Mouse (Mus musculus): ENCODE data around the gene Utp11. TPM values are rescaled to one million over a fixed set of nuclear protein-coding genes. Genes with fewer than 3 reads are reported as not detected.

The Utp11 gene
- polyA plus RNA-seq, 2 experiments = 52.0 to 59.4 TPM

DNA sequence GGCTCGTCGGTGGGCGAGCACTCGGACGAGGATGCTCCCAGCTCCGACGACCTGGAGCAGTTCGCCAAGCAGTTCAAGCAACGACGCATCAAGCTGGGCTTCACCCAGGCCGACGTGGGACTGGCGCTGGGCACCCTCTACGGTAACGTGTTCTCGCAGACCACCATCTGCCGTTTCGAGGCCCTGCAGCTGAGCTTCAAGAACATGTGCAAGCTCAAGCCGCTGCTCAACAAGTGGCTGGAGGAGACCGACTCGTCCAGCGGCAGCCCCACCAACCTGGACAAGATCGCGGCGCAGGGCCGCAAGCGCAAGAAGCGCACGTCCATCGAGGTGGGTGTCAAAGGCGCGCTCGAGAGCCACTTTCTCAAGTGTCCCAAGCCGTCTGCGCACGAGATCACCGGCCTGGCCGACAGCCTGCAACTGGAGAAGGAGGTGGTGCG is 35.0 kb downstream of the Utp11 start:
- Histone ChIP-seq H3K9ac (ENCODE audit: low read depth, low read length, severe bottlenecking) (no peak overlapping the region), H3K4me1 (ENCODE audit: control insufficient read depth, insufficient read depth, low read length) (peaks cover 3% of the 10 kb centered on the region; the same call in 1 of the 2 replicates), H3K36me3 (ENCODE audit: control insufficient read depth, insufficient read depth, low read length) (no peaks in the 10 kb centered on the region), H3K9me3 (ENCODE audit: control insufficient read depth, low read length) (no peaks in the 10 kb centered on the region), H3K27ac (replicated peaks; ENCODE audit: low read depth, low read length) (no peak overlapping the region), H3K27me3 (ENCODE audit: control insufficient read depth, insufficient read depth, low read length) (peaks cover 75% of the 10 kb centered on the region), H3K4me3 (replicated peaks; ENCODE audit: low read length) (peak overlapping the region; percentile 58), H3K4me2 (replicated peaks; ENCODE audit: low read depth, low read length, severe bottlenecking) (peak overlapping the region; percentile 98)
- DNase-seq (ENCODE audit: low spot score) (no peak), ATAC-seq (ENCODE audit: low FRiP score, low read depth) (no peak)
- no peak for TF ChIP-seq POLR2A (IDR thresholded peaks at IDR 0.05; ENCODE audit: borderline replicate concordance, extremely low read depth, insufficient read depth, insufficient read length)
- 2% methylated on average over 38 of the region's 39 CpGs for WGBS

DNA sequence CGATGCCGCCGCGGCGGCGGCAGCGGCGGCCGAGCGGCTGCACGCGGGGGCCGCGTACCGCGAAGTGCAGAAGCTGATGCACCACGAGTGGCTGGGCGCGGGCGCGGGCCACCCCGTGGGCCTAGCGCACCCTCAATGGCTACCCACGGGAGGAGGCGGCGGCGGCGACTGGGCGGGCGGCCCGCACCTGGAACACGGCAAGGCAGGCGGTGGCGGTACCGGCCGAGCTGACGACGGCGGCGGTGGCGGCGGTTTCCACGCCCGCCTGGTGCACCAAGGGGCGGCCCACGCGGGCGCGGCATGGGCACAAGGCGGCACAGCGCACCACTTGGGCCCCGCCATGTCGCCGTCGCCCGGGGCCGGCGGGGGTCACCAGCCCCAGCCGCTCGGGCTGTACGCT is 35.6 kb downstream of the Utp11 start:
- peak overlapping the region; percentile 21; the same call in 1 of the 2 replicates for H3K9ac ChIP-seq (ENCODE audit: low read depth, low read length, severe bottlenecking)

DNA sequence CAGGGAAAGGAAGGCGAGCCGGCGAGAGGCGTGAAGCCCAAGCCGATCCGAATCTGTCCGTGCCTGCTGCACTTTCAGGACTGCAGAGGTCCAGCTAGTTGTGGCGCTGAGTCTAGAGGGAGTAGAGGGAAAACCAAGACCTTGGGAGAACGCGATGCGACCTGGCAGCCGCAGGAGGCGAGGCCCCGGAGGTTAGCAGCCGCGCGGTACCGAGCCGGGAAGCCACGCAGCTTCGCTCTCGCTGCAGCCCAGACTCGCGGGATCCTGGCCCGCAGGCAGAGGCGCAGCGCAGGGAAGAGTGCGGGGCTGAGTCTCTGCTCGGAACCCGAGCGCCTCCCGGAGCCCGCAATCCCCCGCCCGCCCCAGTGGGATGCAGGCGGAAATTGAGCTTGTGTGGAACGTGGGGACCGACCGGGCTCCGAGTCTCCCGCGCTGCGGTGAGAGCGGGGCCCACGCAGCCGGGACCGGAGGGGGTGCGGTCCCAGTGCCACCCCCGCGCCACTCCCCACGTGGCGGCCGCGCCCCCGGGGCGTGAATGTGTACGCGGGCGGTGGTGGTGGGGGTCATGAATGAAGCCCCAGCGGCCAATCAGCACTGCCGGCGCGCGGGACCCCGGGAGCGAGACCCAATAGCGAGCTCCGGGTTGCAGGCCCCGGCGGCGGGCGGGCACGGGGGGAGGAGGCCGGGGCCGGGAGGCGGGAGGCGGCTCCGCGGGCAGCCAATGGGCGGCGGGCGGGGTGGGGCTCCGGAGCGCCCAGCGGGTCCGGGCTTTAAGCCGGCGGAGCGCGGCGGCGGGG is 36.3 kb downstream of the Utp11 start:
- peaks cover 3% of the 10 kb centered on the region; the same call in 1 of the 2 replicates for H3K4me1 ChIP-seq (ENCODE audit: control insufficient read depth, insufficient read depth, low read length)
- no peaks in the 10 kb centered on the region for H3K9me3 ChIP-seq (ENCODE audit: control insufficient read depth, low read length)
- DNase-seq (ENCODE audit: low spot score) = peak; percentile 85
- TF ChIP-seq POLR2A (IDR thresholded peaks at IDR 0.05; ENCODE audit: borderline replicate concordance, extremely low read depth, insufficient read depth, insufficient read length) = no peak
- under 1% methylated on average over 38 of the region's 92 CpGs for WGBS
- H3K4me3 ChIP-seq (replicated peaks; ENCODE audit: low read length) = peak overlapping the region; percentile 58
- peaks cover 64% of the 10 kb centered on the region for H3K27me3 ChIP-seq (ENCODE audit: control insufficient read depth, insufficient read depth, low read length)
- H3K4me2 ChIP-seq (replicated peaks; ENCODE audit: low read depth, low read length, severe bottlenecking) = peak overlapping the region; percentile 98
- H3K27ac ChIP-seq (replicated peaks; ENCODE audit: low read depth, low read length) = no peak overlapping the region
- peak overlapping the region; percentile 50 for H3K9ac ChIP-seq (ENCODE audit: low read depth, low read length, severe bottlenecking)
- no peaks in the 10 kb centered on the region for H3K36me3 ChIP-seq (ENCODE audit: control insufficient read depth, insufficient read depth, low read length)
- ATAC-seq (ENCODE audit: low FRiP score, low read depth) = peak; percentile 95

More for the DNA sequence above, 35.6 kb downstream of the Utp11 start:
- no peak for ATAC-seq (ENCODE audit: low FRiP score, low read depth)
- DNase-seq (ENCODE audit: low spot score) = no peak
- no peaks in the 10 kb centered on the region for H3K36me3 ChIP-seq (ENCODE audit: control insufficient read depth, insufficient read depth, low read length)
- no peak overlapping the region for H3K27ac ChIP-seq (replicated peaks; ENCODE audit: low read depth, low read length)
- H3K9me3 ChIP-seq (ENCODE audit: control insufficient read depth, low read length) = no peaks in the 10 kb centered on the region
- H3K27me3 ChIP-seq (ENCODE audit: control insufficient read depth, insufficient read depth, low read length) = peaks cover 71% of the 10 kb centered on the region
- under 1% methylated on average over 29 of the region's 61 CpGs for WGBS
- H3K4me3 ChIP-seq (replicated peaks; ENCODE audit: low read length) = peak overlapping the region; percentile 58
- peaks cover 3% of the 10 kb centered on the region; the same call in 1 of the 2 replicates for H3K4me1 ChIP-seq (ENCODE audit: control insufficient read depth, insufficient read depth, low read length)
- H3K4me2 ChIP-seq (replicated peaks; ENCODE audit: low read depth, low read length, severe bottlenecking) = peak overlapping the region; percentile 98
- no peak for TF ChIP-seq POLR2A (IDR thresholded peaks at IDR 0.05; ENCODE audit: borderline replicate concordance, extremely low read depth, insufficient read depth, insufficient read length)

DNA sequence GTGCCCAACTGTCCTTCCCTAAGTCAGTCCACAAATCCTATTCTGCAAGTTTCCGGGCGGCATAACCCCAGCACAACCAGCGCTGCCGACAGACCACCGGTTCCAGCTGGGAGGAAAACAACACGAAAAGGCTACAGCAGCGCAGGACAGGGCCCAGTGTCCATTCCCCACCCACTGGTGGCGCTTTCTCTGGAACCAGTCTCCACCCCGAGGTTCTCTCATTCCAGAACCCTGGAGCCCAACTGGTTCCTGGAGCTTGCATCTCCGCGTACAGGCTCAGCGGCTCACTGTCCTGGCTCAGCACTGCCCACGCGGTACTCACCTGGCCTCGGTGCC is 36.9 kb downstream of the Utp11 start, which contains the start of gene Pou3f1:
Pou3f1 (plus strand) TSS at position 290 of the 336 bp plus-strand sequence.
- 3% methylated on average over 11 of the region's 15 CpGs for WGBS
- Histone ChIP-seq H3K27ac (replicated peaks; ENCODE audit: low read depth, low read length) (no peak within 1 kb of the TSS), H3K4me1 (ENCODE audit: control insufficient read depth, insufficient read depth, low read length) (peaks cover 3% of the 10 kb centered on the region; the same call in 1 of the 2 replicates), H3K36me3 (ENCODE audit: control insufficient read depth, insufficient read depth, low read length) (no peaks in the 10 kb centered on the region), H3K4me3 (replicated peaks; ENCODE audit: low read length) (peak within 1 kb of the TSS; percentile 58), H3K9ac (ENCODE audit: low read depth, low read length, severe bottlenecking) (peak within 1 kb of the TSS; percentile 50), H3K4me2 (replicated peaks; ENCODE audit: low read depth, low read length, severe bottlenecking) (peak within 1 kb of the TSS; percentile 98), H3K9me3 (ENCODE audit: control insufficient read depth, low read length) (no peaks in the 10 kb centered on the region), H3K27me3 (ENCODE audit: control insufficient read depth, insufficient read depth, low read length) (peaks cover 58% of the 10 kb centered on the region)
- TF ChIP-seq POLR2A (IDR thresholded peaks at IDR 0.05; ENCODE audit: borderline replicate concordance, extremely low read depth, insufficient read depth, insufficient read length) = no peak
- no peak for DNase-seq (ENCODE audit: low spot score)
- ATAC-seq (ENCODE audit: low FRiP score, low read depth) = no peak

DNA sequence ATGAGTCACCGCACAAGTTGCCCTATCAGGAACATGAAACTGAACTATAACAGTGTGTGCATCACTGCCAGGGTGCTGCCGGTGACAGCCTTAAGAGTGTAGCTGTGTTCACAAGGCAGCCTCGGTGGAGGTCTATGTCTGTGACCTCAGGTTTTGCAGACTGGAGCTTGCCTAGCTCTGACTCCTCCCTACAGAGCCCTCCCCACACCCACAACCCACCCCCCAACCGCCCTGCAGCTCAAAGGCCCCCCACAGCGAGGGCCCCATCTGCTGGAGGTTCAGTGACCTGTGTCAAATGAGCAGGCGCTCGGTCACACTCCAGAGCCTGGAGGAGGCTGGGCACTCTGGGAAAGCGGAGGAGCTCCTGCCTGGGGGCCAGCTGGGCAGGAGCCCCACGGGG is 40.5 kb downstream of the Utp11 start:
- 4% methylated on average over 9 of the region's 9 CpGs for WGBS
- ATAC-seq (ENCODE audit: low FRiP score, low read depth) (no peak), DNase-seq (ENCODE audit: low spot score) (no peak)
- Histone ChIP-seq H3K4me1 (ENCODE audit: control insufficient read depth, insufficient read depth, low read length) (peaks cover 3% of the 10 kb centered on the region; the same call in 1 of the 2 replicates), H3K36me3 (ENCODE audit: control insufficient read depth, insufficient read depth, low read length) (no peaks in the 10 kb centered on the region), H3K9me3 (ENCODE audit: control insufficient read depth, low read length) (no peaks in the 10 kb centered on the region), H3K27me3 (ENCODE audit: control insufficient read depth, insufficient read depth, low read length) (peaks cover 37% of the 10 kb centered on the region), H3K4me2 (replicated peaks; ENCODE audit: low read depth, low read length, severe bottlenecking) (no peak overlapping the region), H3K9ac (ENCODE audit: low read depth, low read length, severe bottlenecking) (no peak overlapping the region), H3K27ac (replicated peaks; ENCODE audit: low read depth, low read length) (no peak overlapping the region), H3K4me3 (replicated peaks; ENCODE audit: low read length) (no peak overlapping the region)
- TF ChIP-seq POLR2A (IDR thresholded peaks at IDR 0.05; ENCODE audit: borderline replicate concordance, extremely low read depth, insufficient read depth, insufficient read length) = no peak
